Mouse (Mus musculus): ENCODE data around the gene Prrt3. TPM values are rescaled to one million over a fixed set of nuclear protein-coding genes. Genes with fewer than 3 reads are reported as not detected.

Gene Prrt3
- total and polyA plus RNA-seq, 2 experiments from 2014 or later = 18.4 to 39.3 TPM

DNA sequence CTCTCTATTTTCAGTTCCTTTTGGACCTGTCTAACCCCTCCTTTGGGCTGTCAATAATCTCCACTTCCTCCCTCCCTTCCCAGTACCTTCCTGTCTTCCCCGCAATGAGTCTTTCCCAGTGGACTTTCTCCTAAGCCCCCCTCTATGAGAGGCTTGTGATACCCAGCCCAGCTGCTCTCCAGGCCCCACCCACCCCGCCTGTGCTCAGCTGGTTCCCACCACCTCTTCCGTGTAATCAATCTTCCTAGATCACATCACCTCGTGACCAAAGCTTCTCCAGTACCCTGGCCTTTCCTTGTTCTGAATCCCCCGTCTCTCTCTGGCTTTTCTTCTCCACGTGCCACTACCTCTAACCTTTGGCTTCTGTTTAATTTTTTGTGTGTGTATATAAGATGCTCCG lies 24.4 kb downstream of the Prrt3 start:
- H3K4me3 ChIP-seq (ENCODE audit: low read depth, low read length) = no peak overlapping the region
- DNase-seq (ENCODE audit: low spot score) (no peak), ATAC-seq (ENCODE audit: low FRiP score) (no peak)
- no peak for TF ChIP-seq CTCF (IDR thresholded peaks at IDR 0.05)
- H3K27me3 ChIP-seq (ENCODE audit: insufficient read depth, low read length) = 0 out of 2 replicates have a peak, but pooled peaks cover 3% of the 10 kb centered on the region
- H3K4me2 ChIP-seq (ENCODE audit: low read depth, low read length, poor library complexity, severe bottlenecking) = no peak overlapping the region
- WGBS = 52% methylated on average over 7 of the region's 7 CpGs
- H3K9me3 ChIP-seq (ENCODE audit: low read length) = no peaks in the 10 kb centered on the region
- no peak overlapping the region for H3K27ac ChIP-seq (ENCODE audit: low read depth, low read length)
- H3K36me3 ChIP-seq (ENCODE audit: insufficient read depth, low read length) = no peaks in the 10 kb centered on the region
- no peak overlapping the region for H3K9ac ChIP-seq (replicated peaks; ENCODE audit: low read length, poor library complexity, severe bottlenecking)
- no peaks in the 10 kb centered on the region; the same call in 1 of the 2 replicates for H3K4me1 ChIP-seq (ENCODE audit: insufficient read depth, low read length)

GRCm38 (mm10) chr6:113473715-113474114 lies 28.0 kb downstream of the Prrt3 start:
- Histone ChIP-seq H3K4me3 (ENCODE audit: low read depth, low read length) (no peak overlapping the region), H3K4me1 (ENCODE audit: insufficient read depth, low read length) (no peaks in the 10 kb centered on the region)

GRCm38 (mm10) chr6:113473246-113473645 lies 28.5 kb downstream of the Prrt3 start:
- H3K36me3 ChIP-seq (ENCODE audit: insufficient read depth, low read length) = no peaks in the 10 kb centered on the region
- no peak overlapping the region for H3K4me3 ChIP-seq (ENCODE audit: low read depth, low read length)
- DNase-seq (ENCODE audit: low spot score) (no peak), ATAC-seq (ENCODE audit: low FRiP score) (no peak)
- TF ChIP-seq CTCF (IDR thresholded peaks at IDR 0.05) = no peak
- H3K27me3 ChIP-seq (ENCODE audit: insufficient read depth, low read length) = peaks cover 16% of the 10 kb centered on the region
- H3K9ac ChIP-seq (replicated peaks; ENCODE audit: low read length, poor library complexity, severe bottlenecking) = no peak overlapping the region
- H3K4me1 ChIP-seq (ENCODE audit: insufficient read depth, low read length) = no peaks in the 10 kb centered on the region
- H3K9me3 ChIP-seq (ENCODE audit: low read length) = no peaks in the 10 kb centered on the region
- H3K4me2 ChIP-seq (ENCODE audit: low read depth, low read length, poor library complexity, severe bottlenecking) = no peak overlapping the region
- H3K27ac ChIP-seq (ENCODE audit: low read depth, low read length) = no peak overlapping the region
- WGBS = 70% methylated on average over 2 of the region's 2 CpGs

More at GRCm38 (mm10) chr6:113473715-113474114, 28.0 kb downstream of the Prrt3 start:
- no peak for TF ChIP-seq CTCF (IDR thresholded peaks at IDR 0.05)
- Histone ChIP-seq H3K4me2 (ENCODE audit: low read depth, low read length, poor library complexity, severe bottlenecking) (no peak overlapping the region), H3K9me3 (ENCODE audit: low read length) (no peaks in the 10 kb centered on the region), H3K27me3 (ENCODE audit: insufficient read depth, low read length) (peaks cover 16% of the 10 kb centered on the region), H3K9ac (replicated peaks; ENCODE audit: low read length, poor library complexity, severe bottlenecking) (no peak overlapping the region), H3K27ac (ENCODE audit: low read depth, low read length) (no peak overlapping the region), H3K36me3 (ENCODE audit: insufficient read depth, low read length) (no peaks in the 10 kb centered on the region)
- ATAC-seq (ENCODE audit: low FRiP score) (no peak), DNase-seq (ENCODE audit: low spot score) (no peak)
- WGBS = 69% methylated on average over 6 of the region's 6 CpGs

- no peak overlapping the region for H3K4me2 ChIP-seq (ENCODE audit: low read depth, low read length, poor library complexity, severe bottlenecking)
- H3K4me1 ChIP-seq (ENCODE audit: insufficient read depth, low read length) = no peaks in the 10 kb centered on the region
- no peak for DNase-seq (ENCODE audit: low spot score)
- no peak for ATAC-seq (ENCODE audit: low FRiP score)
- no peaks in the 10 kb centered on the region for H3K36me3 ChIP-seq (ENCODE audit: insufficient read depth, low read length)
- no peaks in the 10 kb centered on the region for H3K9me3 ChIP-seq (ENCODE audit: low read length)
- H3K27me3 ChIP-seq (ENCODE audit: insufficient read depth, low read length) = peaks cover 16% of the 10 kb centered on the region
- no peak overlapping the region for H3K4me3 ChIP-seq (ENCODE audit: low read depth, low read length)
- no peak overlapping the region for H3K27ac ChIP-seq (ENCODE audit: low read depth, low read length)
- no peak overlapping the region for H3K9ac ChIP-seq (replicated peaks; ENCODE audit: low read length, poor library complexity, severe bottlenecking)
- TF ChIP-seq CTCF (IDR thresholded peaks at IDR 0.05) = no peak
- 72% methylated on average over 10 of the region's 10 CpGs for WGBS
Measured at GRCm38 (mm10) chr6:113472061-113472460, 29.7 kb downstream of the Prrt3 start.

DNA sequence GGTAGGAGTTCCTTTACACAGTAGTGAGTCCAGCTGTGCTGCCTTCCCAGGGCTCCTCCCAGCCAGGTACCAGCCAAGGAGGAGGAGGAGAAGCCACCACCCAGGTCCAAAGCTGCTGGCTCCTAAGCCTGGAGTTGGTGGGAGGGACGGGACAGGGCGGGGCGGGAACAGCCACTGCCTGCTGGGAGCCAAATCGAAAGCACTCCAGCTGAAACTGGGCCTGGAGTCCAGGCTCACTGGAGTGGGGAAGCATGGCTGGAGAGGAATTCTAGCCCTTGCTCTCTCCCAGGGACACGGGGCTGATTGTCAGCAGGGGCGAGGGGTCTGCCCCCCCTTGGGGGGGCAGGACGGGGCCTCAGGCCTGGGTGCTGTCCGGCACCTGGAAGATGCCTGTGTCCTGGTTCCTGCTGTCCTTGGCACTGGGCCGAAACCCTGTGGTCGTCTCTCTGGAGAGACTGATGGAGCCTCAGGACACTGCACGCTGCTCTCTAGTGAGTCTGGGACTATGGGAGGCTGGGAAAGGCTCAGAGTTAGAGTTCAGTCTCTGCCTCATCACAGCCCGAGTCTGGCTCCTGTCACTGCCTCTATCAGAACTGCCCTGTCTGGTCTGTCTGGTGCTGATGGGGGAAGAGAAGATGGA lies 30.3 kb downstream of the Prrt3 start, which contains the start of gene Il17rc:
Gene Il17rc, plus strand, starts transcription at position 131 of the 640 bp plus-strand sequence.
- H3K27me3 ChIP-seq (ENCODE audit: insufficient read depth, low read length) = peaks cover 16% of the 10 kb centered on the region
- DNase-seq (ENCODE audit: low spot score) (no peak), ATAC-seq (ENCODE audit: low FRiP score) (no peak)
- H3K36me3 ChIP-seq (ENCODE audit: insufficient read depth, low read length) = no peaks in the 10 kb centered on the region
- 18% methylated on average over 12 of the region's 12 CpGs for WGBS
- no peak within 1 kb of the TSS for H3K4me3 ChIP-seq (ENCODE audit: low read depth, low read length)
- H3K9ac ChIP-seq (replicated peaks; ENCODE audit: low read length, poor library complexity, severe bottlenecking) = no peak within 1 kb of the TSS
- H3K4me2 ChIP-seq (ENCODE audit: low read depth, low read length, poor library complexity, severe bottlenecking) = no peak within 1 kb of the TSS
- no peak for TF ChIP-seq CTCF (IDR thresholded peaks at IDR 0.05)
- no peaks in the 10 kb centered on the region for H3K9me3 ChIP-seq (ENCODE audit: low read length)
- H3K4me1 ChIP-seq (ENCODE audit: insufficient read depth, low read length) = no peaks in the 10 kb centered on the region
- no peak within 1 kb of the TSS for H3K27ac ChIP-seq (ENCODE audit: low read depth, low read length)

DNA sequence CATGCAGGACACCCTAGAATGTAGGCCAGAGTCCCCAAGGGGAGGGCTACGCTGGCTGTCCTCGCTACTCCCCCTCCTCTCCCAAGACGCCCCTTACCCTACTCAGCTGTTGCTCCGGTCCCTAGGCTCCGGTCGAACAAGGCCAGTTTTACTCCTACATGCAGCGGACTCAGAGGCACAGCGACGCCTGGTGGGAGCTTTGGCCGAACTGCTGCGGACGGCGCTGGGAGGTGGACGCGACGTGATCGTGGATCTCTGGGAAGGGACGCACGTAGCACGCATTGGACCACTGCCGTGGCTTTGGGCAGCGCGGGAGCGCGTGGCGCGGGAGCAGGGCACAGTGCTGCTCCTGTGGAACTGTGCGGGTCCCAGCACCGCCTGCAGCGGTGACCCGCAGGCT lies 32.3 kb downstream of the Prrt3 start:
- peak overlapping the region; percentile 55 for H3K4me2 ChIP-seq (ENCODE audit: low read depth, low read length, poor library complexity, severe bottlenecking)
- no peaks in the 10 kb centered on the region for H3K9me3 ChIP-seq (ENCODE audit: low read length)
- H3K27ac ChIP-seq (ENCODE audit: low read depth, low read length) = no peak overlapping the region
- H3K36me3 ChIP-seq (ENCODE audit: insufficient read depth, low read length) = no peaks in the 10 kb centered on the region
- ATAC-seq (ENCODE audit: low FRiP score) (peak; percentile 71), DNase-seq (ENCODE audit: low spot score) (peak; percentile 81)
- peaks cover 13% of the 10 kb centered on the region for H3K27me3 ChIP-seq (ENCODE audit: insufficient read depth, low read length)
- TF ChIP-seq CTCF (IDR thresholded peaks at IDR 0.05) = peak; percentile 75
- no peaks in the 10 kb centered on the region for H3K4me1 ChIP-seq (ENCODE audit: insufficient read depth, low read length)
- peak overlapping the region; percentile 35 for H3K4me3 ChIP-seq (ENCODE audit: low read depth, low read length)
- peak overlapping the region; percentile 30 for H3K9ac ChIP-seq (replicated peaks; ENCODE audit: low read length, poor library complexity, severe bottlenecking)
- 2% methylated on average over 31 of the region's 31 CpGs for whole genome bisulfite sequencing
